Mouse (Mus musculus) embryonic facial prominence, embryonic 12.5 days (tissue): ENCODE measurements around the gene Trim65. TPM values are rescaled to one million over a fixed set of nuclear protein-coding genes. Genes with fewer than 3 reads are reported as not detected.

Source experiments
- ATAC-seq: fragments of 200-750 bp; cut with Nextera tagmentation; 2 replicates; pipeline ENCODE4 v1.8.0; 2017; ENCODE audit not compliant: insufficient number of reproducible peaks, insufficient read depth, low FRiP score, low TSS enrichment
- H3K27ac ChIP-seq: fragments of 300-500 bp; sonication (generic); 2 replicates; pipeline ENCODE4 v1.5.1; 2016; ENCODE audit warnings: mild to moderate bottlenecking
- H3K27me3 ChIP-seq: fragments of 300-500 bp; sonication (generic); 2 replicates; pipeline ENCODE4 v1.6.1; 2016; ENCODE audit warnings: mild to moderate bottlenecking, moderate library complexity
- H3K36me3 ChIP-seq: fragments of 300-500 bp; sonication (generic); 2 replicates; pipeline ENCODE4 v1.6.1; 2016; ENCODE audit warnings: mild to moderate bottlenecking
- H3K4me1 ChIP-seq: fragments of 300-500 bp; sonication (generic); 2 replicates; pipeline ENCODE4 v1.6.1; 2016
- H3K4me2 ChIP-seq: fragments of 300-500 bp; sonication (generic); replicated peaks from 2 replicates; pipeline ENCODE4 v1.6.1; 2016; ENCODE audit warnings: mild to moderate bottlenecking, moderate library complexity
- H3K4me3 ChIP-seq: fragments of 300-500 bp; sonication (generic); 2 replicates; pipeline ENCODE4 v1.5.1; 2016; ENCODE audit warnings: mild to moderate bottlenecking
- H3K9ac ChIP-seq: fragments of 300-500 bp; sonication (generic); 2 replicates; pipeline ENCODE4 v1.6.1; 2016; ENCODE audit warnings: mild to moderate bottlenecking, moderate library complexity
- H3K9me3 ChIP-seq: fragments of 300-500 bp; sonication (generic); 2 replicates; pipeline ENCODE4 v1.6.1; 2016; ENCODE audit warnings: mild to moderate bottlenecking, moderate library complexity
- whole genome bisulfite sequencing: fragments of 180-500 bp; shearing (Covaris S2); methylation state at CpG from one replicate; pipeline ENCODE4 v1.1.7; 2016; 5-methylcytosine and 5-hydroxymethylcytosine counted together
- polyA plus RNA-seq: library from polyadenylated mRNA; unstranded; fragments of >200 nt; fragmentation: Nextera tagmentation; extraction: Ambion mirVana; gene quantifications from 2 replicates; pipeline ENCODE4 v1.2.1, GENCODE M21; 2016

Gene Trim65
- polyA plus RNA-seq, 1 experiment from 2014 or later: 2.3 TPM

GRCm38 (mm10) chr11:116081081-116081480, 49.8 kb downstream of the Trim65 start:
- WGBS: 67% methylated on average over 6 of the region's 6 CpGs
- Histone ChIP-seq H3K4me2 (no peak overlapping the region), H3K4me3 (no peak overlapping the region), H3K36me3 (peaks cover 51% of the 10 kb centered on the region), H3K27me3 (no peaks in the 10 kb centered on the region), H3K9me3 (no peaks in the 10 kb centered on the region), H3K9ac (no peak overlapping the region), H3K27ac (no peak overlapping the region), H3K4me1 (peaks cover 20% of the 10 kb centered on the region; the same call in 1 of the 2 replicates)
- no peak for ATAC-seq

GRCm38 (mm10) chr11:116079511-116079910, 51.4 kb downstream of the Trim65 start:
- 79% methylated on average over 10 of the region's 10 CpGs for WGBS
- no peak overlapping the region for H3K4me3 ChIP-seq
- H3K36me3 ChIP-seq: peaks cover 51% of the 10 kb centered on the region
- ATAC-seq: no peak
- no peak overlapping the region for H3K27ac ChIP-seq
- H3K27me3 ChIP-seq: no peaks in the 10 kb centered on the region
- no peak overlapping the region for H3K4me2 ChIP-seq
- peaks cover 16% of the 10 kb centered on the region; the same call in 1 of the 2 replicates for H3K4me1 ChIP-seq
- H3K9me3 ChIP-seq: no peaks in the 10 kb centered on the region
- H3K9ac ChIP-seq: no peak overlapping the region

GRCm38 (mm10) chr11:116078676-116079320, 52.1 kb downstream of the Trim65 start:
- H3K27me3 ChIP-seq: no peaks in the 10 kb centered on the region
- no peak overlapping the region for H3K4me3 ChIP-seq
- no peak overlapping the region for H3K9ac ChIP-seq
- WGBS: 33% methylated on average over 10 of the region's 10 CpGs
- no peak overlapping the region for H3K4me2 ChIP-seq
- peaks cover 48% of the 10 kb centered on the region for H3K36me3 ChIP-seq
- no peak for ATAC-seq
- no peaks in the 10 kb centered on the region for H3K9me3 ChIP-seq
- H3K27ac ChIP-seq: 0 out of 2 replicates have a peak overlapping the region, but pooled peaks have one; percentile 50
- peaks cover 16% of the 10 kb centered on the region; the same call in 1 of the 2 replicates for H3K4me1 ChIP-seq

- Histone ChIP-seq H3K27me3 (no peaks in the 10 kb centered on the region), H3K9me3 (no peaks in the 10 kb centered on the region), H3K4me2 (peak overlapping the region; percentile 42), H3K36me3 (peaks cover 42% of the 10 kb centered on the region), H3K27ac (0 out of 2 replicates have a peak overlapping the region, but pooled peaks have one; percentile 41), H3K4me1 (peaks cover 16% of the 10 kb centered on the region; the same call in 1 of the 2 replicates), H3K4me3 (peak overlapping the region; percentile 15; the same call in 1 of the 2 replicates), H3K9ac (peak overlapping the region; percentile 44; the same call in 1 of the 2 replicates)
- ATAC-seq: no peak
- WGBS: 10% methylated on average over 16 of the region's 16 CpGs
Observed at GRCm38 (mm10) chr11:116078221-116078620, 52.7 kb downstream of the Trim65 start.

GRCm38 (mm10) chr11:116077446-116078204, 53.3 kb downstream of the Trim65 start, which contains the start of gene Unc13d:
Gene Unc13d, minus strand, starts transcription at chr11:116077961.
- H3K36me3 ChIP-seq: peaks cover 38% of the 10 kb centered on the region
- no peaks in the 10 kb centered on the region for H3K27me3 ChIP-seq
- peak within 1 kb of the TSS; percentile 44; the same call in 1 of the 2 replicates for H3K9ac ChIP-seq
- peaks cover 16% of the 10 kb centered on the region; the same call in 1 of the 2 replicates for H3K4me1 ChIP-seq
- WGBS: 69% methylated on average over 22 of the region's 22 CpGs
- H3K9me3 ChIP-seq: no peaks in the 10 kb centered on the region
- H3K4me3 ChIP-seq: peak within 1 kb of the TSS; percentile 15; the same call in 1 of the 2 replicates
- peak within 1 kb of the TSS; percentile 42 for H3K4me2 ChIP-seq
- no peak for ATAC-seq
- 0 out of 2 replicates have a peak within 1 kb of the TSS, but pooled peaks have one; percentile 50 for H3K27ac ChIP-seq

GRCm38 (mm10) chr11:116076836-116077235, 54.1 kb downstream of the Trim65 start:
- no peak overlapping the region for H3K9ac ChIP-seq
- WGBS: 87% methylated on average over 7 of the region's 7 CpGs
- H3K4me3 ChIP-seq: no peak overlapping the region
- no peaks in the 10 kb centered on the region for H3K27me3 ChIP-seq
- H3K36me3 ChIP-seq: peaks cover 31% of the 10 kb centered on the region
- no peak overlapping the region for H3K27ac ChIP-seq
- no peaks in the 10 kb centered on the region for H3K9me3 ChIP-seq
- H3K4me2 ChIP-seq: no peak overlapping the region
- no peak for ATAC-seq
- H3K4me1 ChIP-seq: peaks cover 16% of the 10 kb centered on the region; the same call in 1 of the 2 replicates

- Histone ChIP-seq H3K4me2 (no peak overlapping the region), H3K4me1 (peaks cover 16% of the 10 kb centered on the region; the same call in 1 of the 2 replicates), H3K27me3 (no peaks in the 10 kb centered on the region), H3K36me3 (peaks cover 25% of the 10 kb centered on the region), H3K4me3 (no peak overlapping the region), H3K9me3 (no peaks in the 10 kb centered on the region), H3K27ac (no peak overlapping the region), H3K9ac (no peak overlapping the region)
- ATAC-seq: no peak
- 54% methylated on average over 7 of the region's 7 CpGs for WGBS
Observed at GRCm38 (mm10) chr11:116076266-116076540, 54.7 kb downstream of the Trim65 start.

- H3K9ac ChIP-seq: no peak overlapping the region
- H3K27ac ChIP-seq: no peak overlapping the region
- no peak for ATAC-seq
- H3K36me3 ChIP-seq: peaks cover 20% of the 10 kb centered on the region
- H3K4me1 ChIP-seq: peaks cover 16% of the 10 kb centered on the region; the same call in 1 of the 2 replicates
- no peaks in the 10 kb centered on the region for H3K9me3 ChIP-seq
- WGBS: 56% methylated on average over 20 of the region's 20 CpGs
- no peak overlapping the region for H3K4me2 ChIP-seq
- no peak overlapping the region for H3K4me3 ChIP-seq
- no peaks in the 10 kb centered on the region for H3K27me3 ChIP-seq
Observed at GRCm38 (mm10) chr11:116075539-116076265, 55.2 kb downstream of the Trim65 start.

- Histone ChIP-seq H3K27ac (no peak overlapping the region), H3K27me3 (no peaks in the 10 kb centered on the region), H3K4me2 (no peak overlapping the region), H3K4me1 (peaks cover 16% of the 10 kb centered on the region; the same call in 1 of the 2 replicates), H3K9me3 (no peaks in the 10 kb centered on the region), H3K9ac (no peak overlapping the region), H3K36me3 (peaks cover 8% of the 10 kb centered on the region), H3K4me3 (no peak overlapping the region)
- WGBS: 57% methylated on average over 7 of the region's 7 CpGs
- ATAC-seq: no peak
Observed at GRCm38 (mm10) chr11:116074436-116074991, 56.4 kb downstream of the Trim65 start.

GRCm38 (mm10) chr11:116072608-116073007, 58.3 kb downstream of the Trim65 start:
- ATAC-seq: no peak
- no peaks in the 10 kb centered on the region for H3K27me3 ChIP-seq
- 0 out of 2 replicates have a peak, but pooled peaks cover 4% of the 10 kb centered on the region for H3K4me1 ChIP-seq
- H3K36me3 ChIP-seq: no peaks in the 10 kb centered on the region
- no peaks in the 10 kb centered on the region for H3K9me3 ChIP-seq
- no peak overlapping the region for H3K9ac ChIP-seq
- no peak overlapping the region for H3K4me2 ChIP-seq
- H3K4me3 ChIP-seq: no peak overlapping the region
- H3K27ac ChIP-seq: no peak overlapping the region
- 78% methylated on average over 3 of the region's 3 CpGs for WGBS
